Comparison of ENCODE assay signal across 11 mouse cellular contexts in genomic region chr9:69760371-69761301, GRCm38 (mm10). TPM values are rescaled to one million over a fixed set of nuclear protein-coding genes. Genes with fewer than 3 reads are reported as not detected.
DNase-seq lines count a peak whose midpoint lies in the region; ATAC-seq and TF ChIP-seq lines count a peak whose summit lies in the region.
"Had no signal": no experiment of that assay in that cellular context is flagged by ENCODE, and none has a peak within 500 bp of the region (broad histone marks: within the 10 kb centered on the region; RNA-seq: fewer than 3 reads in every experiment).

Gene Foxb1, minus strand, starts transcription at chr9:69760940.

- no peaks in the 10 kb centered on the region for H3K36me3 ChIP-seq in heart, embryonic 15.5 days
- H3K36me3 ChIP-seq in heart, adult 2 months (ENCODE audit: control insufficient read depth, insufficient read depth, low read length), result no peaks in the 10 kb centered on the region
- H3K36me3 ChIP-seq in hindbrain, embryonic 10.5 days, result no peaks in the 10 kb centered on the region
- no peaks in the 10 kb centered on the region for H3K36me3 ChIP-seq in midbrain, postnatal 0 days (ENCODE audit: insufficient read depth, low read length)

- no peak within 1 kb of the TSS for H3K27ac ChIP-seq in heart, embryonic 15.5 days
- H3K27ac ChIP-seq in heart, adult 2 months, result no peak within 1 kb of the TSS
- peak within 1 kb of the TSS; percentile 87 for H3K27ac ChIP-seq in hindbrain, embryonic 10.5 days
- peak within 1 kb of the TSS; percentile 51 for H3K27ac ChIP-seq in midbrain, postnatal 0 days (ENCODE audit: low read depth, low read length)
- H3K27ac ChIP-seq: left cerebral cortex, adult 2 months had no signal

- peaks cover 99% of the 10 kb centered on the region for H3K27me3 ChIP-seq in heart, embryonic 15.5 days
- peaks cover 38% of the 10 kb centered on the region for H3K27me3 ChIP-seq in heart, adult 2 months (ENCODE audit: control insufficient read depth, insufficient read depth, low read length)
- peaks cover 100% of the 10 kb centered on the region for H3K27me3 ChIP-seq in hindbrain, embryonic 10.5 days (ENCODE audit: insufficient read depth, poor library complexity, severe bottlenecking)
- H3K27me3 ChIP-seq in midbrain, postnatal 0 days (ENCODE audit: insufficient read depth, low read length), result peaks cover 67% of the 10 kb centered on the region

- ATAC-seq in heart, embryonic 15.5 days (replicated peaks; ENCODE audit: insufficient number of reproducible peaks, insufficient read depth, low FRiP score, low read depth), result no peak
- peak; percentile 22; the same call in 1 of the 2 replicates for ATAC-seq in midbrain, postnatal 0 days (ENCODE audit: low FRiP score)

- H3K79me2 ChIP-seq in heart, adult 2 months (replicated peaks; ENCODE audit: control insufficient read depth, insufficient read depth, low read length), result no peaks in the 10 kb centered on the region

- TF ChIP-seq CTCF in heart, adult 2 months (IDR thresholded peaks at IDR 0.05), result no peak
- TF ChIP-seq CTCF in brain, embryonic 14.5 days (IDR thresholded peaks at IDR 0.05; ENCODE audit: borderline replicate concordance, extremely low read depth, insufficient read depth, insufficient read length), result no peak
- TF ChIP-seq CTCF in midbrain, postnatal 0 days (IDR thresholded peaks at IDR 0.05), result no peak

- WGBS in heart, embryonic 15.5 days, result under 1% methylated on average over 60 of the region's 60 CpGs
- 2% methylated on average over 60 of the region's 60 CpGs for WGBS in heart, adult 2 months
- WGBS in hindbrain, embryonic 10.5 days, result under 1% methylated on average over 60 of the region's 60 CpGs
- under 1% methylated on average over 55 of the region's 60 CpGs for WGBS in midbrain, postnatal 0 days

- no peaks in the 10 kb centered on the region for H3K9me3 ChIP-seq in heart, embryonic 15.5 days (replicated peaks)
- no peaks in the 10 kb centered on the region for H3K9me3 ChIP-seq in hindbrain, embryonic 10.5 days
- H3K9me3 ChIP-seq in midbrain, postnatal 0 days (ENCODE audit: low read length), result no peaks in the 10 kb centered on the region

- intact Hi-C loops in heart, adult 2 months (cut with DNase I), result no loop called here

- DNase-seq in heart, adult 2 months, result no peak
- peak; percentile 75 for DNase-seq in brain, embryonic 14.5 days (ENCODE audit: low read depth)
- peak; percentile 72 for DNase-seq in hindbrain, embryonic 10.5 days (ENCODE audit: low spot score)
- DNase-seq in midbrain, postnatal 0 days (ENCODE audit: low spot score), result peak; percentile 59
- no peak for DNase-seq in adrenal gland, postnatal 25 days
- DNase-seq in adrenal gland, postnatal 14 days, result no peak
- DNase-seq in right cerebral cortex, postnatal 14 days, result no peak

- H3K4me1 ChIP-seq in heart, embryonic 15.5 days (replicated peaks), result peaks cover 29% of the 10 kb centered on the region
- H3K4me1 ChIP-seq in heart, adult 2 months (ENCODE audit: control insufficient read depth, insufficient read depth, low read length), result no peaks in the 10 kb centered on the region
- peaks cover 91% of the 10 kb centered on the region for H3K4me1 ChIP-seq in hindbrain, embryonic 10.5 days (replicated peaks)
- H3K4me1 ChIP-seq in midbrain, postnatal 0 days (ENCODE audit: insufficient read depth, low read length), result no peaks in the 10 kb centered on the region

- TF ChIP-seq POLR2A in heart, adult 2 months (IDR thresholded peaks at IDR 0.05; ENCODE audit: insufficient read depth, low read depth, low read length), result no peak
- TF ChIP-seq POLR2A in brain, embryonic 14.5 days (IDR thresholded peaks at IDR 0.05; ENCODE audit: borderline replicate concordance, extremely low read depth, insufficient read depth, insufficient read length, poor library complexity, severe bottlenecking), result no peak

- peak within 1 kb of the TSS; percentile 8; the same call in 1 of the 2 replicates for H3K4me2 ChIP-seq in heart, embryonic 15.5 days
- peak within 1 kb of the TSS; percentile 46 for H3K4me2 ChIP-seq in midbrain, postnatal 0 days (ENCODE audit: low read depth, low read length, poor library complexity, severe bottlenecking)

- 0 out of 2 replicates have a peak within 1 kb of the TSS, but pooled peaks have one; percentile 14 for H3K4me3 ChIP-seq in heart, embryonic 15.5 days
- no peak within 1 kb of the TSS for H3K4me3 ChIP-seq in heart, adult 2 months
- peak within 1 kb of the TSS; percentile 58 for H3K4me3 ChIP-seq in hindbrain, embryonic 10.5 days
- peak within 1 kb of the TSS; percentile 40 for H3K4me3 ChIP-seq in midbrain, postnatal 0 days (ENCODE audit: low read depth, low read length)
- H3K4me3 ChIP-seq: left cerebral cortex, adult 2 months had no signal

- H3K9ac ChIP-seq in heart, embryonic 15.5 days, result no peak within 1 kb of the TSS
- no peak within 1 kb of the TSS for H3K9ac ChIP-seq in heart, adult 2 months (ENCODE audit: low read depth, low read length)
- peak within 1 kb of the TSS; percentile 42; the same call in 1 of the 2 replicates for H3K9ac ChIP-seq in midbrain, postnatal 0 days (replicated peaks; ENCODE audit: low read length, poor library complexity, severe bottlenecking)

- TF ChIP-seq EP300 in heart, adult 2 months (IDR thresholded peaks at IDR 0.05; ENCODE audit: insufficient read depth, low read depth, low read length), result no peak

RNA-seq across cellular contexts. Expression of gene Foxb1, which starts in this region (rescaled TPM):
- not detected in 2 replicates for polyA plus RNA-seq in heart, embryonic 15.5 days (2015; fragmentation: Nextera tagmentation; extraction: Ambion mirVana)
- not detected for total RNA-seq in heart, adult 2 months (2021)
- not detected in 2 replicates for polyA plus RNA-seq in heart, adult 2 months (2012; rRNA removed)
- polyA plus RNA-seq in brain, embryonic 14.5 days (2012; rRNA removed), result 10.1 and 14.1 TPM in 2 replicates
- polyA plus RNA-seq in hindbrain, embryonic 10.5 days (2016; fragmentation: Nextera tagmentation; extraction: Ambion mirVana), result 5.7 and 6.8 TPM in 2 replicates
- 18.0 and 18.1 TPM in 2 replicates for total RNA-seq in midbrain, postnatal 0 days (2014; rRNA removed)
- polyA plus RNA-seq in midbrain, postnatal 0 days (2015; fragmentation: Nextera tagmentation; extraction: Ambion mirVana), result 16.5 and 18.5 TPM in 2 replicates
- total RNA-seq in adrenal gland, postnatal 25 days (2021), result not detected in 2 replicates
- total RNA-seq in adrenal gland, postnatal 14 days (2021), result not detected in 2 replicates
- total RNA-seq: gastrocnemius, adult 18-20 months; left cerebral cortex, adult 2 months; neutrophil, adult 5-6 weeks had no signal

Comparison
In these comparisons a context has a peak if more than half of its experiments do, and no peak if none do; other contexts are left out.
1. RNA of gene Foxb1 (total RNA-seq): 18.0 to 18.1 TPM in midbrain, postnatal 0 days; not detected in heart, adult 2 months, not detected in adrenal gland, postnatal 25 days and not detected in adrenal gland, postnatal 14 days; every median in the first group is over 10 times any median in the second.
2. H3K27ac ChIP-seq: peak in hindbrain, embryonic 10.5 days (single experiment) and midbrain, postnatal 0 days (single experiment); none in heart, embryonic 15.5 days (single experiment) and heart, adult 2 months (single experiment).
3. DNase-seq: peak in brain, embryonic 14.5 days (single experiment), hindbrain, embryonic 10.5 days (single experiment) and midbrain, postnatal 0 days (single experiment); none in heart, adult 2 months (0 of 2), adrenal gland, postnatal 25 days (single experiment), adrenal gland, postnatal 14 days (single experiment) and right cerebral cortex, postnatal 14 days (single experiment).